Mouse (Mus musculus) thymus, adult 2 months (tissue): ENCODE data around the gene Kcnh4.

ENCODE experiments used
- CTCF ChIP-seq: fragments of 200-500 bp; IDR thresholded peaks from 2 replicates; pipeline ENCODE4 v1.5.1; 2012; ENCODE audit warnings: mild to moderate bottlenecking, control low read depth, low read length, moderate library complexity, borderline replicate concordance; ENCODE audit not compliant: control insufficient read depth, poor library complexity, insufficient read depth; ENCODE audit errors: extremely low read depth
- POLR2A ChIP-seq: fragments of 200-500 bp; IDR thresholded peaks from 2 replicates; pipeline ENCODE4 v1.6.1; 2012; ENCODE audit warnings: mild to moderate bottlenecking, low read length, control low read depth, moderate library complexity; ENCODE audit not compliant: control insufficient read depth, poor library complexity, insufficient read depth; ENCODE audit errors: extremely low read depth

GRCm38 (mm10) chr11:100716649-100717048, 43.1 kb downstream of the Kcnh4 start:
- no peak for TF ChIP-seq CTCF
- TF ChIP-seq POLR2A = no peak
